ENCODE assay signal across 13 mouse cellular contexts in genomic region chr16:35379344-35379743, GRCm38 (mm10). TPM values are rescaled to one million over a fixed set of nuclear protein-coding genes. Genes with fewer than 3 reads are reported as not detected.
A peak's percentile ranks its signal among the peaks of the same experiment; 100 is the strongest.
DNase-seq lines count a peak whose midpoint lies in the region; ATAC-seq lines count a peak whose summit lies in the region.
"Had no signal": no experiment of that assay in that cellular context is flagged by ENCODE, and none has a peak within 500 bp of the region (broad histone marks: within the 10 kb centered on the region; RNA-seq: fewer than 3 reads in every experiment).

No protein-coding gene starts in this region.

- no peak overlapping the region for H3K4me2 ChIP-seq in midbrain, embryonic 15.5 days
- H3K4me2 ChIP-seq: stomach, embryonic 15.5 days had no signal

- ATAC-seq in midbrain, embryonic 15.5 days (replicated peaks) = no peak

- H3K27ac ChIP-seq in midbrain, embryonic 15.5 days = no peak overlapping the region
- H3K27ac ChIP-seq: limb, embryonic 10.5 days; stomach, embryonic 15.5 days had no signal

- no peak overlapping the region for H3K4me3 ChIP-seq in midbrain, embryonic 15.5 days
- H3K4me3 ChIP-seq: limb, embryonic 10.5 days; stomach, embryonic 15.5 days had no signal

- H3K27me3 ChIP-seq in midbrain, embryonic 15.5 days (replicated peaks) = no peaks in the 10 kb centered on the region
- H3K27me3 ChIP-seq: stomach, embryonic 15.5 days had no signal

- H3K36me3 ChIP-seq in midbrain, embryonic 15.5 days (replicated peaks) = no peaks in the 10 kb centered on the region
- H3K36me3 ChIP-seq: G1E; limb, embryonic 10.5 days; stomach, embryonic 15.5 days had no signal

- DNase-seq in ovary, postnatal 36 days (ENCODE audit: low spot score) = peak; percentile 48
- no peak for DNase-seq in ovary, postnatal 14 days (ENCODE audit: low spot score)
- peak; percentile 81 for DNase-seq in adrenal gland, postnatal 10 days
- DNase-seq in kidney, postnatal 36 days = peak; percentile 43 to 68
- DNase-seq in layer of hippocampus, adult 18-20 months (ENCODE audit: low spot score in 2 of 2) = no peak
- DNase-seq in frontal cortex, postnatal 25 days (ENCODE audit: low spot score in 2 of 2) = no peak
- DNase-seq: embryo, embryonic 11 days; gastrocnemius, postnatal 25 days; right cerebral cortex, postnatal 14 days had no signal

- 96% methylated on average over 3 of the region's 3 CpGs for WGBS in midbrain, embryonic 15.5 days

- H3K9ac ChIP-seq in midbrain, embryonic 15.5 days = no peak overlapping the region
- H3K9ac ChIP-seq: stomach, embryonic 15.5 days had no signal

- H3K4me1 ChIP-seq in midbrain, embryonic 15.5 days = no peaks in the 10 kb centered on the region
- H3K4me1 ChIP-seq: limb, embryonic 10.5 days; stomach, embryonic 15.5 days had no signal

- no peaks in the 10 kb centered on the region for H3K9me3 ChIP-seq in midbrain, embryonic 15.5 days
- H3K9me3 ChIP-seq: G1E; limb, embryonic 10.5 days; stomach, embryonic 15.5 days had no signal

RNA-seq across cellular contexts. Expression of gene Sec22a, which starts 15.6 kb away (rescaled TPM):
- 10 to 100 TPM; 22.8 to 27.8 TPM for total RNA-seq in adrenal gland, postnatal 10 days (2021)
- total RNA-seq in layer of hippocampus, adult 18-20 months (2021) = 10 to 100 TPM; 12.6 to 17.6 TPM
- 36.8 and 40.6 TPM in 2 replicates for polyA plus RNA-seq in midbrain, embryonic 15.5 days (2015; fragmentation: Nextera tagmentation; extraction: Ambion mirVana)

Comparison
In these comparisons a context has a peak if more than half of its experiments do, and no peak if none do; other contexts are left out.
1. DNase-seq: peak in ovary, postnatal 36 days (single experiment), adrenal gland, postnatal 10 days (single experiment) and kidney, postnatal 36 days (2 of 2); none in ovary, postnatal 14 days (single experiment), layer of hippocampus, adult 18-20 months (0 of 2) and frontal cortex, postnatal 25 days (0 of 2).